Mouse (Mus musculus): ENCODE measurements around the gene Mmp14.

Gene Mmp14

GRCm38 (mm10) chr14:54413877-54414700 lies 17.3 kb upstream of the Mmp14 start:
- CTCF ChIA-PET = no interaction called here

- CTCF ChIA-PET = interaction anchor here (0.6 to 0.7 kb wide), 2 partner anchors 9 to 64 kb away, joined by 3 to 6 read pairs; no protein-coding TSS in a partner anchor
Measured at GRCm38 (mm10) chr14:54415241-54416020, 16.0 kb upstream of the Mmp14 start.

DNA sequence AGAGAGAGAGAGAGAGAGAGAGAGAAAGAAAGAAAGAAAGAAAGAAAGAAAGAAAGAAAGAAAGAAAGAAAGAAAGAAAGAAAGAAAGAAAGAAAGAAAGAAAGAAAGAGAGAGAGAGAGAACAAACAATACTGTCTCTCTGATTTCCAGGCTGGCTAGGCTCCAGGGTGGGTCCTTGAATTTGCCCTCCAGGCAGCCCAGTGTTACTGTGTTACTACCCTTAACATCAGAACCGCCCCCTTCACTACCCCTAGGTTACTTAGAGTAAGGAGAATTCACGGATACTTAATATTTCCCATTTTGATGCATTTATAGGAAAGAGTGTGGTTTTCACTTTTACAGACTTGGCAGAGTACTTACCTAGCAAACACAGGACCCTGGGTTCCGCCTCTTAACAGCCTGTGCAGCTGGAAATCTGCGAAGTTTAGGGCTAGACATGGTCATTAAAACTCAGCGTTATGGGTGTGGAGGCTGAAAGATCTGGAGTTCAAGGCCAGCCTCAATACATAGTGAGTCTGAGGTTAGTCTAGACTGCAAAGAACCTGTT lies 15.1 kb upstream of the Mmp14 start:
- CTCF ChIA-PET = interaction anchor here (0.7 kb wide), 1 partner anchor 16 kb away, joined by 4 read pairs; no protein-coding TSS in a partner anchor

DNA sequence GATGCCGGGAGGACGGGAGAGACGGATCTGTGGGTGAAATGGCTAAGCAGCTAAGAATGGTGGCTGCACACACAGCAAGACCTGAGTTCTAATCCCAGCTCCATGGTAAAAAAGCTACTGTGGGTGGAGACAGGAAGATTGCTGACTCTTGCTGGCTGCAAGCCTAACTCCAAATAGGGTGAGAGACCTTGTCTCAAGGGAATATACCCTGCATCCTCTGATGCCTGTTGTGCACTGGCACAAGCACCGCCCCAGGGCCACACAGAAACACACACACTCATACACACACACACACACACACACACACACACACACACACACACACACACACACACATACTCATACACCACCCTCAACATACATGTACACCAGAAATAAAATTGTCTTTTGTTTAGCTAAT lies 14.6 kb upstream of the Mmp14 start:
- CTCF ChIA-PET = interaction anchor here (0.7 kb wide), 1 partner anchor 16 kb away, joined by 4 read pairs; no protein-coding TSS in a partner anchor

- CTCF ChIA-PET = no interaction called here
Measured at GRCm38 (mm10) chr14:54417623-54418081, 13.8 kb upstream of the Mmp14 start, which contains the start of gene Slc7a7. Gene Slc7a7, minus strand, starts transcription at chr14:54417780.

DNA sequence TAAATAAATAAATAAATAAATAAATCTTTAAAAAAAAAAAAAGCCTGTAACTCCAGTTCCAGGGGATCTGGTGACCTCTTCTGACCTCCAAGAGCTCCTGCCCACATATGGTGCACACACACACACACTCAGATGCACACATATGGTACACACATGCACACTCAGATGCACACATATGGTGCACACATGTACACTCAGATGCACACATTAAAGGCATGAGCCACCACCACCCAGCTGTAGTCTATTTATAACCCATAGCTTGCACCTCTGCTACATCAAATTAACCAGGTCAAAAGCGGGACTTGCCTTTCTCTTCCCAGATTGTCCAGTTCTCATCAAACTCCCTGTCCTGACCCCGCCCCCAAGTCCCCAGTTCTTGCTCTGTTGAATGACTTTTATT lies 10.4 kb upstream of the Mmp14 start:
- CTCF ChIA-PET = interaction anchor here (0.6 kb wide), 1 partner anchor 157 kb away, joined by 7 read pairs; no protein-coding TSS in a partner anchor

DNA sequence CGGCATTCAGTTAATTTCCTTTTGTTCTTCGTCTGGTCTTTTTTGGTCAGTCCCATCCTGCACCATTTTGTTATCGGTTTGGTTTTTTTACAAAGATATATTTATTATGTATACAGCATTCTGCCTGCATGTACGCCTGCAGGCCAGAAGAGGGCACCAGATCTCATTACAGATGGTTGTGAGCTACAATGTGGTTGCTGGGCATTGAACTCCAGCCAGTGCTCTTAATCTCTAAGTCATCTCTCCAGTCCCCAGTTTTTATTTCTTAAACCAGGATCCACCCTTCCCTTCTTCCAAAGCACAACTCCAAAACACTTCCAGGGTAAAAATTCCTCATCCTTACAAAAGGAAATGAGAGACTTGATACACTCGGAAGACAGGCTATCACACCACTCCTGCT lies 8.0 kb upstream of the Mmp14 start:
- CTCF ChIA-PET = no interaction called here

- CTCF ChIA-PET = interaction anchor here (0.6 kb wide), 1 partner anchor 167 kb away, joined by 3 read pairs; no protein-coding TSS in a partner anchor
Measured at GRCm38 (mm10) chr14:54424634-54425033, 6.8 kb upstream of the Mmp14 start.

GRCm38 (mm10) chr14:54425540-54425939 lies 5.9 kb upstream of the Mmp14 start:
- CTCF ChIA-PET = interaction anchor here (0.6 kb wide), 1 partner anchor 144 kb away, joined by 3 read pairs; no protein-coding TSS in a partner anchor

GRCm38 (mm10) chr14:54426003-54426688 lies 5.3 kb upstream of the Mmp14 start:
- CTCF ChIA-PET = no interaction called here

DNA sequence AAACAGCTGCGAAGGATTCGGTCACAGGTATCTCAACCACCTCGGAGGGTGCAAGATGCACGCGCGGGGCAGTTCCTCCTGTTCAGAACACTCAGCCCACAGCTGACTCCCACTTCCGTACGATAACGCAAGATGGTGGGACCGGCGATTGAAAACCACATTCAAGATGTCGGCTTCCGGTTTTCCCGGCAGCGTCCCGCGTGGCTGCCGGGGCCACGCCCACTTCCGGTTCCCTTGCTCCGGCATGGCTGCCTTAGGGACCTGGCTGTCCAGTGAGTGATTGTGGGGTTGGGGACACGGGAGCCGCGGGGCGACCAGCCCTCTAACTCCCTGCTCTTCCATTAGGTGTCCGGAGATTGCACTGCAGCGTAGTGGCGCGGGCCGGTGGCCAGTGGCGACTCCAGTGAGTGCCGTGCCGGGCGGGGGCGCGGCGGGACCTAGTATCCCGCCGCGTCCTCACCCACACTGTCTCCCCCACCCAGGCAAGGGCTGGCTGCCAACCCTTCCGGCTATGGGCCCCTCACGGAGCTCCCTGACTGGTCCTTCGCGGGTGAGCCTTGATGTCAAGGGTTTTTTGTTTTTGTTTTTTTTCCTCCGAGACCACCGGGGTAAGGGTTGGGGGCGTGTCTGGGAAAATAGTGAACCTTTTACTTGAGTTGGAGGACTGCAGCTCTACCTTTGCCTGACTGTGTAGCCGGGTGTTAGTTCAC lies 4.6 kb upstream of the Mmp14 start, which contains the start of gene Mrpl52:
TSS of gene Mrpl52 (plus strand) at position 221 of the 710 bp plus-strand sequence.
- CTCF ChIA-PET = interaction anchor here (0.6 to 0.7 kb wide), 3 partner anchors 24 to 233 kb away, joined by 3 to 4 read pairs (median 4); no protein-coding TSS in a partner anchor

GRCm38 (mm10) chr14:54427696-54428095 lies 3.7 kb upstream of the Mmp14 start:
- CTCF ChIA-PET = interaction anchor here (0.6 to 0.7 kb wide), 3 partner anchors 23 to 233 kb away, joined by 3 to 4 read pairs (median 4); no protein-coding TSS in a partner anchor

DNA sequence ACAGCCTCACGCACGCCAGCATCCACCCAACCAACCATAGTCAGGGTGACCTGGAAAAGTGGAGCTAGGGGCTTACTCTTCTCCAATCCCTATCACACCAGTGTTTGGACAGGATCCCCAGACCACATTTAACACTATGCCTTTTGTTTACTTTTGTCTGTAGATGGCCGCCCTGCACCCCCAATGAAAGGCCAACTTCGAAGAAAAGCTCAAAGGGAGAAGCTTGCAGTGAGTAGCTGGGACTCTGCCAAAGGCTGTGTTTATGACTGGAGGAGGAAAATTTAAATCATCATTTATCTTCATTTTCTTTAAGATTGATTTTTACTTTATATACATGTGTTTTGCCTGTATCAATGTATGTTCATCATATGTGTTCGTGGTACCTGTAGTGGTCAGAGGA lies 3.0 kb upstream of the Mmp14 start:
- CTCF ChIA-PET = interaction anchor here (0.5 to 0.8 kb wide), 2 partner anchors 161 to 200 kb away, joined by 5 to 8 read pairs; no protein-coding TSS in a partner anchor

DNA sequence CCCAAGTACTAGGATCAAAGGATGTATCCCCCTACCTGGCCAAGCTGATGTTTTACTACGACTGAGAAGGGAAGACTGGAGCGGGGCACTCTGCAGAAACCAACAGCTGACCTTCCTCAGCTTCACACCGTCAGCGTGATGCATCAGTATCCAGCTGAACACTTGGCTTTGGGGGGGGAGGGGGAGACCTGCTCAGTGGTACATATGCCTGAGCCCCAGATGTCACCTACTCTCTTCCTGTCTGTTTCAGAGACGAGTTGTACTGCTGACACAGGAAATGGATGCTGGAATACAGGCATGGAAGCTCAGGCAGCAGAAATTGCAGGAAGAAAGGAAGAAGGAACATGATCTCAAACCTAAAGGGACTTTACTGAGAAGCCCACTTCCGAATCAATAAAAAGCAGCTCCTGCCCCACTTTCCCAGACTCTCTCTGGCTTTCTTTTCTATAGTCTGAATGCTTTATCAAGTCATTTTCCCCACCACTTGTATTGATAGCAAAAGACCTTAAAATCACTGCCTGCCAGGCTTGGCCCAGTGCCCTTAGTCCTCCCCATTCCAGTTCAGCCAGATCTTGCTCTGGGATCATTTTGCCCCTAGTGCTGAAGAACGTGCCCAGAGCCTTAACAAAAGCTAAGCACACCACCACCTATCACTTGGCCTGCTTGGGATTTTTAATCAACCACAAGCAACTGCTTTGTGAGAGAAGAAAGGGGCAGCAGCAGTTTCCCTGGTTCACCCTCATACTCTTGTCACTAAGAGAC lies 1.9 kb upstream of the Mmp14 start:
- CTCF ChIA-PET = interaction anchor here (0.5 to 0.6 kb wide), 3 partner anchors 12 to 364 kb away, joined by 3 to 5 read pairs (median 3); partner anchors contain the start of gene Rem2

- CTCF ChIA-PET = interaction anchor here (0.5 kb wide), 1 partner anchor 11 kb away, joined by 3 read pairs; no protein-coding TSS in a partner anchor
Measured at GRCm38 (mm10) chr14:54430406-54431145, 836 bp upstream of the Mmp14 start.

DNA sequence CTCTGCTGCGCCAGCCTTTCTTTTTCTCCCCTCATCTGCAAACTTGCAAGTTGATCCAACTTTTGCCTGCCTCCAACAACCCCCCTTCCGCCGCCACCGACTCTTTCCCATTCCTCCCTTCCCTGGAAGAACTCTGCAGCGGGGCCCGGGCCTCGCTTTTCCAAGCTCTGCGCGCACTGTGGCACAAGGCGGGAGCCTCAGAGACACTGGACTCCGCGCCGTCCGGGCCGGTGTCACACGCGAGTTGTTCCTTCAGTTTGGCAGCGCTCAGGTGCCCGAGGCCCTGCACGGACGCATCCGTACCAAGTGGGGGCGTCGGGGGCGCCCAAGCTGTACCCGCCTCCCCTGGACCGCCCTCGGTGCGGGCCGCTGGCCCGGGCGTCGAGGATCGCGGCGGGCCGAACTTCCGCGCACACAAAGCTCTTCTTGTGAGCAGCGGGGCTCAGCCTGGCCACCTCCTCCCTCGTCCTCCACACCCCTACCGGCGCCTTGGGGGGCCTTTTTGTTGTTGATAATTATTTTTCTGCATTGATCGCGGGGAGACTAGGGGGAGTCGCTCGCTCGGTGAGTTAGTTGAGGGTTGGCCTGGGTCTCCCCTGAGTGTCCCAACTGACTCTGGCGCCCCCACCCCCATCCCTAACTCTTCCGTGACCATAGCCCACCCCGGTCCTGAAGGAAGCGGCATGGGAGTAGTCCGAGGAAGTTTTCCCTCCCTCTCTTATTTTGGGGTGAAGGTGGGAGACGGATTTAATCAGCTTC lies 845 bp downstream of the Mmp14 start:
- CTCF ChIA-PET = interaction anchor here (0.6 to 0.9 kb wide), 4 partner anchors 10 to 202 kb away, joined by 3 to 4 read pairs (median 4); no protein-coding TSS in a partner anchor

Data from spleen, embryonic (tissue).